Mouse (Mus musculus): ENCODE measurements around the gene Aaed1. TPM values are rescaled to one million over a fixed set of nuclear protein-coding genes. Genes with fewer than 3 reads are reported as not detected.
"Not testable (repeated sequence)": the region's sequence is repeated elsewhere in the genome, so short reads cannot be mapped to it uniquely, and the experiment has no call there.

The Aaed1 gene
- polyA plus RNA-seq, 2 experiments from 2014 or later, result 9.0 to 13.8 TPM

DNA sequence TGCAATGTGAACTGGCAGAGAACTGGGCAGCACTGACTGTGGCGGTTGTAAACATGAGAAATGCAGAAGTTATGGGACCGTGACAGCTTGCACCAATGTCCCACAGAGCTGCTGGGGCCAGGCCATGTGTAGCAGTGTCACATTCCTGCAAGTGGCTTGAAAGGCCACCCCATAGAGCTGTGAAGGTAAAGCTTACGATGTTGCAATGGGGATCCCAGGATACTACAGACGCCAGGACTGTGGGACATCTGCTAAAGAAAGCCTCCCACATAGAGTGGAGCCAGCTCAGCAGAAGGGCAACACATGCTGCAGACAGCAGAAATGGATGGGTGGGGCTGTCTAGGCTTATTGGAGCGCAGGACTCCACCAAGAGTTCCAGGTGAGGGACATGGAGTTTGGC lies 5.0 kb downstream of the Aaed1 start:
- no peak for ATAC-seq

GRCm38 (mm10) chr13:64306078-64306477 lies 6.4 kb downstream of the Aaed1 start:
- ATAC-seq, result peak; percentile 84

- peak; percentile 63 for ATAC-seq
These were observed 13.4 kb downstream of the Aaed1 start for GRCm38 (mm10) chr13:64299069-64299468.

- ATAC-seq, result no peak
These were observed 25.7 kb downstream of the Aaed1 start for GRCm38 (mm10) chr13:64286791-64287190.

DNA sequence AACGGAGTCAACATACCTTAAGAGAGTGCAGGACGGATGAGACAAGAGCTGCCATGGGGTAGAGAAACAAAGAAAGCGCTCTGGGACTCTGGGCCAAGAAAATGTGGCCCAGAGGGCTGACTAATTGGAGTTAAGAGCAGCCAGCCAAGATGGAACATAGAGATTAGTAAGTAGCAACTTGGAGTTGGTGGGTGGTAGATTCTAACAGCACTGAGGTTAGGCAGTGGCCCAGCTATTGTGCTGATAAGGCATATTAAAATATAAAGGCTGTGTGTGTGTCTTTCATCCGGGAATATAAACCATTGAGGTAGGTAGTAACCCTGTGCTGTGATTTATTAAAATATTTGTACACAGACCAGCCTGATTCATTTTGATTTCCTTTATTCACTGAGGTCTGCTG lies 26.2 kb downstream of the Aaed1 start:
- no peak for ATAC-seq

DNA sequence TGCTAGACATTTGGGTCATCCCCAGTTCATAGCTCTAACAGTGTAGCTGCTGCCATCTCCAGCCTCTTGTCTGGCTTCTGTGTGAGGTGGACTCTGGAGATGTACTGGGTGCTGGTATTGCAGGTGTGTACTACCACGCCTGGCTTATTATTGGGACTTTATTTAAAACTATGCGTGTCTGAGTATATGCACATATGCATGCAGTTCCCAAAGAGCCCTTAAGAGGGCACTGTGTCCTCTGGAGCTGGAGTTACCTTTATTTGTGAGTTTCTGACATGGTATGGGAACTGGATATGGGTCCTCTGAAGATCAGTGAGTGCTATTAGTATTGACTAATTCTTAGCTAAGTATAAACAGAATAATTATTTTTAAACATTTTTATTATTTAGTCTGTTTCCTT lies 27.8 kb downstream of the Aaed1 start:
- no peak for ATAC-seq

DNA sequence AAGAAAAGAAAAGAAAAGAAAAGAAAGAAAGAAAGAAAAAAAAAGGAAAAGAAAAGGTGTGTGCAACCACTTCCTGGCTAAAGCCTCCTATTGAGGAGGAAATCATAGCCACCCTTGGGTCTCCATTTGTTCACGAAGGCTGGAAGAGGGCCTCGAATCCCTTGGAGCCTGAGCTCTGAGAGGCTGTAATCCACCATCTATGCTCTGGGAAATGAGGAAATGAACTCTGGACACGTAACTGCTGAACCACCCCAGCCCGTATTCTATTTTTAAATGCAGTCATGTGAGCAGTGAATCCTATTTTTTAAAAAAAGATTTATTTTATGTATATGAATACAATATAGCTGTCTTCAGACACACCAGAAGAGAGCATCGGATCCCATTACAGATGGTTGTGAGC lies 31.6 kb downstream of the Aaed1 start:
- ATAC-seq, result no peak

DNA sequence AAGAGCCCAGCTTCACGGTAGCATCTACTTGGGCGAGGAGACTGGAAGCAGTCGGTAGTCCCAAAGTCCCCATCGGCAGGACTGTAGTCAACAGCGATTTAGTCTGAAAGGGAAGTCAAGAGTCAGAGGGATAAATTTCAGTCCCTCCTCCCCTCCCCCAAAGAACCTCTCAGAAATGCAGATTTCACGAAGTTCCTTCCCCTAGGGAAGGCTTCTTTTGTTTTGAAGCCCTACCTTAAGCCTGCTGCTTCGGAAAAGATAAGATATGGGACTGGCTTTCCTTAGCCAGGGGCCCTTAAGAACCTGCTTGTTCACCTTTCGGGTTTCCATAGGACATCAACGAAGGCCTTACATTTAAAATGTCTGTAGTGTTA lies 36.8 kb downstream of the Aaed1 start:
- no peak for ATAC-seq

- peak; percentile 64 for ATAC-seq
These were observed 37.4 kb downstream of the Aaed1 start, which contains the start of gene Cdc14b for GRCm38 (mm10) chr13:64274879-64275753. Cdc14b (minus strand) TSS chr13:64275290.

DNA sequence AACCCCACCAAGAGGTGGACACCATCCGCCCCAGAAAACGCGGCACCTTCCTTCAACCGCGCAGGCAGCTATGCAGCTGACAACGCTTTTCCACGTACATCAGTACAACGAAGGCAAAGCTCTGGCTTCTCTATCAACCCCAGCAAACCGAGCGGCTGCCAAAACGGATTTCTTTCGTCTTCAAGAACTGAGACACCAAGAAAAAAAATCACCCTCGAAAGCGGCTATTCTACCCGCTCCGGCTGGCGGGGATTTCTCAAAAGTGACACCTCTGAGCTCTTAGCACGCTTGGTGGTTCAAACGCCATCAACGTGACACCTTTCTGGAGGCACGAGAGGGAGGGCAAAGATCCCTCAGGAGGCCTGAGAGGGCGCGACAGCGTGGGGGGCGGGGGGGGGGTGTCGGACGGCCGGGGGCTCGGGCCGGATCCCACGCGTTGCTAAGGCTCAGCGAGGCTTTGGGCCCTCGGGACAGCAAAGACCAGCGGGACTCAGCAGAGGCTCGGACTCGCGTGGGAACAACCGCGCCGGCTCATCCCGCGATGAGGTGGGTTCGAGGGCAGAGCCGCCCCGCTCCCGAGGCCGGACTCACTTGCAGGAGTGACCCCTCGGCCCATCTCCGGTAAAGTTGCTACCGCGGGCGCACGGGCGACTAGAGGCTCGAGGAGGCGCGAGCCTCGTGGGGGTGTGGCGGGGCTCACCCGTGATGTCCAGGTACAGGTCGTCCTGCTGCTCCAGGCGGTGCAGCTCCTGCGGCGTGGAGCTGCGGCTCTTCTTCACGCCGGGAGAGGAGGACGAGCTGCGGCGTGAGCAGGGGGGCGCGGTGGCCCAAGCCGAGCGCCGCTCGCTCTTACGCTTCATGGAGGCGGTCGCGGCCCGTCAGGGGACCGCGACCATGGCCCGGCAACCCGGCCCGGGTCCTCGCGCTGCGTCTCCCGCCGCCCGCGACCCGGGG lies 38.3 kb downstream of the Aaed1 start:
- ATAC-seq, result peak; percentile 42

GRCm38 (mm10) chr13:64273352-64273751 lies 39.2 kb downstream of the Aaed1 start:
- ATAC-seq, result no peak

DNA sequence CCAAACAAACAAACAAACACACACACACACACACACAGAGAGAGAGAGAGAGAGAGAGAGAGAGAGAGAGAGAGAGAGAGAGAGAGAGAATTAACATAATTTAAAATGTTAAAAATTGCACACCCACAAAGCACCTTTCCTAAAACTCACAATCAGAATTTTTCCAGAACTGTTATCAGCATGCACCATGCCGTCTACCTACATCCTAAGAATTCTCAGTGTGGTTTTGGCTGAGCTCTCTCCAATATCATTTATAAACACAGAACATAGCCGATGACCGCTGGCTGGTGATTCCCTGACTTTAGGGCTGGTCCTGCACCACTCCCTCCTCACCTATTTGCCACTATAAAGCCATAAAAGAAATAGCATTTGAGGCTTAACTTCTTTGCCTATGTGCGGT lies 44.1 kb downstream of the Aaed1 start:
- no peak for ATAC-seq

DNA sequence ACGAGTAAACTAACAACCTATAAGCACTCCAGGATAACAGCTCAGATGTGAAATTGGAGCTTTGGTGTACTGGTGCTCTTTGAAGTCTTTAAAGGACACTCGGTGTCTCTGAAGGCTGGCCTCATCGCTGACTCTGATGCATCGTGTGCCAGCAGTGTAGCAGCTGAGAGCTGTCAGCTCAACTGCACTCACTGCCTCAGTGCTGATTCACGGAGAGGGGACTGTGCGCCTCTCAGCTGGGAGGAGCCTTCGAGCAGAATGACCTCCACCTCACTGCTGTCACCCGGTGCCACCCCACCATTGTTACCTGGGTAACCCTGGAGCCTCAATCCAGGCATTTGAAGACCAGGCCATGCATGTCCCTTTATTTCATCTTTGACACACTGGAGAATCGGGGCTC lies 45.4 kb downstream of the Aaed1 start:
- no peak for ATAC-seq

- ATAC-seq, result no peak
These were observed 47.9 kb downstream of the Aaed1 start for GRCm38 (mm10) chr13:64264586-64264985.

DNA sequence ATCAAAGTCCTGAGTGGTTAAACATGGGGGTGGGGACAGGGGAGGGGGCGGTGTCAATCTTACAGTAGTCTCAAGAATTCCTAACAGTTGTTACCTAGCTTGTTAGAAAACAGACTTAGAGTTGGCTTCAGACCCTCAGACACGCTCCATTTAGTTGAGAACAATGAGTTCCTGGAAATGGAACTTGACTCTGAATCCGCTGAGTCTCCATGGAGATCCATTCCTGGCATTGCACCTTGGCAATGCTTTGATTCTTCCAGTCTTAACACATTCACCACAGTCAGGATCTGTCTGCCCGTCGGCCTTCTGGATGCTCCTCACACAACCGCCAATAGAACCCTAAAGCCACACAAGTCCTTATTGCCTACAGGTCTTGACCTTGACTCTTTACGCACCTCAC lies 52.6 kb downstream of the Aaed1 start:
- ATAC-seq, result no peak

GRCm38 (mm10) chr13:64258516-64258821 lies 54.0 kb downstream of the Aaed1 start:
- no peak for ATAC-seq

GRCm38 (mm10) chr13:64257814-64258515 lies 54.5 kb downstream of the Aaed1 start:
- ATAC-seq, result no peak

GRCm38 (mm10) chr13:64257010-64257813 lies 55.3 kb downstream of the Aaed1 start:
- ATAC-seq, result no peak

- ATAC-seq, result not testable (repeated sequence)
These were observed 58.3 kb downstream of the Aaed1 start for GRCm38 (mm10) chr13:64254185-64254584.

GRCm38 (mm10) chr13:64253697-64254096 lies 58.8 kb downstream of the Aaed1 start:
- ATAC-seq, result no peak

- ATAC-seq, result no peak
These were observed 60.4 kb downstream of the Aaed1 start for GRCm38 (mm10) chr13:64252147-64252546.

DNA sequence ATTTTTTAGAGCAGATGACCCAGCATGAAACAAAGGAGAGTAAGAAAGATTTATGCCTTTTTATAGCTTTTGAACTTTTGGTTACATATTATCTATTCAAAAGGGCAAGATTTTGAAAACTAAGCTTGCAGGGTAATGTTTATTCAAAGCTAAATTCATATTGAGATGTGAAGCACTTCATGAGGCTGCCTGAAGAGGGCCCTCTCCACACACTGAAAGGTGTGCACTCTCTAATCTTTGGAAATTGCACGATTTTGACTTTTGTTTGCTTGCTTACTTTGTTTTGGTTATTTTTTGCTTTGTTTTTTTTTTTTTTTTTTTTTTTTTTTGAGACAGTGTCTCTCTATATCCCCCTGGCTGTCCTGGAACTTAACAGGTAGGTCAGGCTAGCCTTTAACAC lies 62.1 kb downstream of the Aaed1 start:
- peak; percentile 43 for ATAC-seq

All from activated CD4-positive, CD25-positive, alpha-beta regulatory T cell, adult 4 months (primary cell).